Mouse (Mus musculus) bone marrow macrophage, adult 2 months (primary cell): ENCODE measurements at regions not wholly inside any gene's neighbourhood (a gene's known extent, or its start where the extent isn't known, plus 50 kb on each side); places are given as distances from the start of the nearest gene placed in this dataset.

Source experiments
- CTCF ChIP-seq: IDR thresholded peaks from 2 replicates; pipeline ENCODE4 v1.5.1; 2012; ENCODE audit warnings: low read depth, mild to moderate bottlenecking, low read length, moderate library complexity
- POLR2A ChIP-seq: IDR thresholded peaks from 2 replicates; pipeline ENCODE4 v1.6.1; 2012; ENCODE audit warnings: mild to moderate bottlenecking, low read depth, low read length, borderline replicate concordance

DNA sequence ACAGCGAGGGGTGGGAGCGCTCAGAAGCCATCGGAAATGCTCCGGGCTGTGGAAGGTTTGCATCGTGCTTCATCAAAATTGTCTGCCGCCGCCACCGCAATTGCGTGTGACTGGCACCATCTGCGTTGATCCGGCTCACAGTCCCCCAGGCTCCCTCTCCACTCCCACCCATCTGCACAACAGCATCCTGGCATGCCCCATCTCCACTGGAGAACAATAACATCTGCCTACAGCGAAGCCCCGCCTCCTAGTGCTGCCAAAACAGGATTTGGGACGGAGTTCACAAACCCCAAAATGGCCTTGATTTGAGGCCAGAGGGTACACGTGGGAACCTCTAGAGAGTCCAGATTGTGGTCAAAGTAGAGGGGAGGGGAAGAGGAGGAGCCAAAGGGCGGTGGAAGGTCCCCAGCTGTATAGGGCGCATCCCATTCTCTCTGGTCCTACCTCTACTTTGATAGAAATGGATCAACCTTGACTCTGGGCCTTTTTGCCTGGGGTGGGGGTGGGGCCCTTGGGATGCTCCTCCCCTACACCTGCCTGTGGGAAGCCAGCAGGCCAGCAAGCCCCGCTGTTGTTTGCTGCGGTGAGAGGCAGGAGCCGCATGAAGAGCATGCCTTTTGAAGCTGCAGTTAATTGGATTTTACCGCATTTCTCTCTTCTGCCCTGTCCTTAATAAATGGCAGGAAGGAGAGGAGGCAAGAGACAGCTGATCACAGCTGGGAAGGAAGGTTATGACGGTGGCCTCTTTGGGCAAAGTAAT is 195.6 kb upstream of the Rpl38 start:
- TF ChIP-seq CTCF, result no peak
- TF ChIP-seq POLR2A, result no peak
